Mouse (Mus musculus) megakaryocyte, embryonic 14.5 days (primary cell): Measurements from ENCODE around the gene Ncor2.

Source experiments
- FLI1 ChIP-seq: IDR thresholded peaks from 2 replicates; pipeline ENCODE4 v1.6.1; 2012; ENCODE audit warnings: low read length, inconsistent platforms, mixed read lengths
- GATA1 ChIP-seq: IDR thresholded peaks from 3 replicates; pipeline ENCODE4 v1.6.1; 2012; ENCODE audit warnings: mixed read lengths, low read length, inconsistent platforms, borderline replicate concordance

GRCm38 (mm10) chr5:125000756-125001250 is 178.2 kb downstream of the Ncor2 start:
- TF ChIP-seq GATA1, result no peak
- no peak for TF ChIP-seq FLI1
